Mouse (Mus musculus) CH12.LX (cell line): Measurements from ENCODE around the gene Fbxo22. TPM values are rescaled to one million over a fixed set of nuclear protein-coding genes. Genes with fewer than 3 reads are reported as not detected.

ENCODE experiments used
- DNase-seq: peaks from one replicate; pipeline ENCODE4 v3.0.0-alpha.2; 2013; ENCODE audit errors: extremely low read depth
- H3K27ac ChIP-seq: 2 replicates; pipeline ENCODE4 v1.5.1; 2012; ENCODE audit warnings: low read depth, mild to moderate bottlenecking, control low read depth, moderate library complexity; ENCODE audit not compliant: insufficient read depth
- H3K27me3 ChIP-seq: replicated peaks from 2 replicates; pipeline ENCODE3; 2012; ENCODE audit warnings: inconsistent platforms
- H3K36me3 ChIP-seq, 2 experiments: replicated peaks in 1 of 2; 2 replicates each; pipeline versions ENCODE3 to v1.6.1; 2012; ENCODE audit warnings: inconsistent platforms in 1 of 2, low read length in 1 of 2, mild to moderate bottlenecking in 1 of 2, mixed read lengths in 1 of 2, moderate library complexity in 1 of 2; ENCODE audit not compliant: control insufficient read depth in 1 of 2, insufficient read depth in 1 of 2
- H3K4me1 ChIP-seq, 2 experiments: 2 replicates each; pipeline ENCODE4 v1.6.1; 2012; ENCODE audit warnings: inconsistent platforms in 1 of 2, moderate library complexity in 1 of 2; ENCODE audit not compliant: insufficient read depth in 2 of 2, control insufficient read depth in 1 of 2
- H3K4me2 ChIP-seq: 2 replicates; pipeline ENCODE4 v1.6.1; 2012; ENCODE audit warnings: low read depth, mild to moderate bottlenecking, control low read depth; ENCODE audit not compliant: poor library complexity, insufficient read depth, severe bottlenecking
- H3K4me3 ChIP-seq, 3 experiments: fragments of 150-350 bp in 1 of 3; sonication (generic) in 1 of 3; replicated peaks in 1 of 3; 2 replicates each; pipeline versions ENCODE3 to v1.5.1; 2011 to 2012; ENCODE audit warnings: low read depth in 2 of 3, low read length in 2 of 3, mild to moderate bottlenecking in 2 of 3, moderate library complexity in 2 of 3, control low read depth in 1 of 3, improper control_type of control experiment in 1 of 3, inconsistent platforms in 1 of 3, mixed read lengths in 1 of 3; ENCODE audit not compliant: poor library complexity in 1 of 3
- H3K79me2 ChIP-seq: replicated peaks from 2 replicates; pipeline ENCODE4 v1.6.1; 2012; ENCODE audit warnings: mild to moderate bottlenecking, moderate library complexity; ENCODE audit not compliant: control insufficient read depth, poor library complexity, insufficient read depth, severe bottlenecking; ENCODE audit errors: extremely low read depth
- H3K9ac ChIP-seq: 2 replicates; pipeline ENCODE4 v1.6.1; 2012; ENCODE audit warnings: low read depth, mild to moderate bottlenecking, control low read depth, moderate library complexity; ENCODE audit not compliant: insufficient read depth
- H3K9me3 ChIP-seq: replicated peaks from 2 replicates; pipeline ENCODE3; 2012; ENCODE audit warnings: low read length, inconsistent platforms, mixed read lengths
- CTCF ChIP-seq, 2 experiments: IDR thresholded peaks in 1 of 2; conservative IDR thresholded peaks in 1 of 2; 2 replicates each; pipeline ENCODE4 v1.5.1; 2011 to 2012; ENCODE audit warnings: low read depth in 2 of 2, low read length in 2 of 2, improper control_type of control experiment in 1 of 2, inconsistent platforms in 1 of 2, mild to moderate bottlenecking in 1 of 2, moderate library complexity in 1 of 2
- E2F4 ChIP-seq: IDR thresholded peaks from 2 replicates; pipeline ENCODE4 v1.6.1; 2011; ENCODE audit warnings: low read depth, low read length, improper control_type of control experiment; ENCODE audit not compliant: insufficient replicate concordance
- ETS1 ChIP-seq: conservative IDR thresholded peaks from 2 replicates; pipeline ENCODE4 v1.6.1; 2012; ENCODE audit warnings: low read depth, mild to moderate bottlenecking, inconsistent platforms, low read length, improper control_type of control experiment, moderate library complexity
- GABPA ChIP-seq: IDR thresholded peaks from 2 replicates; pipeline ENCODE4 v1.6.1; 2012; ENCODE audit warnings: low read depth, low read length, improper control_type of control experiment, inconsistent platforms; ENCODE audit not compliant: insufficient replicate concordance
- HCFC1 ChIP-seq: IDR thresholded peaks from 2 replicates; pipeline ENCODE4 v1.6.1; 2012; ENCODE audit warnings: low read depth, mild to moderate bottlenecking, inconsistent platforms, low read length, improper control_type of control experiment
- JUN ChIP-seq: IDR thresholded peaks from 2 replicates; pipeline ENCODE4 v1.6.1; 2011; ENCODE audit warnings: low read depth, mild to moderate bottlenecking, low read length, improper control_type of control experiment, moderate library complexity; ENCODE audit not compliant: insufficient read depth
- KAT2A ChIP-seq: IDR thresholded peaks from 2 replicates; pipeline ENCODE4 v1.6.1; 2012; ENCODE audit warnings: low read length, improper control_type of control experiment, inconsistent platforms; ENCODE audit not compliant: insufficient replicate concordance
- MAFK ChIP-seq: IDR thresholded peaks from 2 replicates; pipeline ENCODE4 v1.6.1; 2011; ENCODE audit warnings: low read length, improper control_type of control experiment; ENCODE audit not compliant: insufficient replicate concordance
- MAX ChIP-seq: IDR thresholded peaks from 2 replicates; pipeline ENCODE4 v1.6.1; 2011; ENCODE audit warnings: low read length, improper control_type of control experiment
- MEF2A ChIP-seq: IDR thresholded peaks from 2 replicates; pipeline ENCODE4 v1.6.1; 2014; ENCODE audit warnings: low read depth, mild to moderate bottlenecking, inconsistent platforms, low read length, improper control_type of control experiment, borderline replicate concordance
- MYC ChIP-seq: IDR thresholded peaks from 2 replicates; pipeline ENCODE4 v1.6.1; 2011; ENCODE audit warnings: low read depth, mild to moderate bottlenecking, improper control_type of control experiment, low read length
- NELFE ChIP-seq: IDR thresholded peaks from 2 replicates; pipeline ENCODE4 v1.6.1; 2011; ENCODE audit warnings: low read depth, low read length, improper control_type of control experiment
- NRF1 ChIP-seq: IDR thresholded peaks from 2 replicates; pipeline ENCODE4 v1.6.1; 2014; ENCODE audit warnings: low read depth, mild to moderate bottlenecking, inconsistent platforms, low read length, improper control_type of control experiment, moderate library complexity
- SIN3A ChIP-seq: IDR thresholded peaks from 2 replicates; pipeline ENCODE4 v1.6.1; 2012; ENCODE audit warnings: low read length, improper control_type of control experiment, inconsistent platforms
- TCF12 ChIP-seq: IDR thresholded peaks from 2 replicates; pipeline ENCODE4 v1.6.1; 2014; ENCODE audit warnings: low read depth, mild to moderate bottlenecking, inconsistent platforms, low read length, improper control_type of control experiment
- USF1 ChIP-seq: IDR thresholded peaks from 2 replicates; pipeline ENCODE4 v1.6.1; 2014; ENCODE audit warnings: low read depth, mild to moderate bottlenecking, inconsistent platforms, low read length, improper control_type of control experiment
- ZMIZ1 ChIP-seq: IDR thresholded peaks from 2 replicates; pipeline ENCODE4 v1.6.1; 2012; ENCODE audit warnings: low read depth, mild to moderate bottlenecking, inconsistent platforms, low read length, improper control_type of control experiment
- ZNF384 ChIP-seq: IDR thresholded peaks from 2 replicates; pipeline ENCODE4 v1.6.1; 2012; ENCODE audit warnings: low read depth, low read length, improper control_type of control experiment, inconsistent platforms
- dilution Hi-C: fragments of 300-500 bp; cut with MboI; formaldehyde crosslinking; loops from 2 replicates; pipeline ENCODE4 v1.14.3; 2020; ENCODE audit warnings: low sequenced_read_pairs; ENCODE audit not compliant: extremely low pct_unique_long_range_greater_than_20kb, extremely low pct_ligation_motif_present
- in situ Hi-C: fragments of 300-500 bp; cut with MboI; formaldehyde crosslinking; loops from 3 replicates; pipeline ENCODE4 v1.14.3; 2019; ENCODE audit warnings: low sequenced_read_pairs, low pct_ligation_motif_present, low pct_unique_long_range_greater_than_20kb, mixed read lengths
- polyA plus RNA-seq: library from polyadenylated mRNA; unstranded; fragments of >175 nt; gene quantifications from 2 replicates; pipeline ENCODE4 v1.2.1, GENCODE M21; 2012; ENCODE audit warnings: low read depth; ENCODE audit not compliant: insufficient read length
- total RNA-seq, 2 experiments: library from RNA; depleted of rRNA; stranded (reverse); fragments of 300-350 nt in 1 of 2; fragments of >200 nt in 1 of 2; gene quantifications; 2 replicates each; pipeline ENCODE4 v1.2.3; 2012 to 2014

Gene Fbxo22
- total and polyA plus RNA-seq, 3 experiments = 21.4 to 41.8 (median 38.5) TPM

- Histone ChIP-seq H3K9me3 (no peaks in the 10 kb centered on the region), H3K27ac (no peak overlapping the region), H3K4me2 (no peak overlapping the region), H3K9ac (no peak overlapping the region), H3K4me1 (no peaks in the 10 kb centered on the region), H3K36me3 (peaks cover 24 to 55% of the 10 kb centered on the region in 2 experiments), H3K4me3 (no peak overlapping the region), H3K27me3 (no peaks in the 10 kb centered on the region), H3K79me2 (no peaks in the 10 kb centered on the region)
- dilution Hi-C loops (no loop called here), in situ Hi-C loops (no loop called here)
- no peak for TF ChIP-seq NRF1
- no peak for TF ChIP-seq MAX
- no peak for TF ChIP-seq MEF2A
- TF ChIP-seq GABPA = no peak
- no peak for TF ChIP-seq SIN3A
- DNase-seq = no peak
Measured at GRCm38 (mm10) chr9:55226251-55226650, 17.5 kb downstream of the Fbxo22 start.

- Histone ChIP-seq H3K79me2 (no peaks in the 10 kb centered on the region), H3K36me3 (peaks cover 14 to 36% of the 10 kb centered on the region in 2 experiments), H3K4me2 (no peak overlapping the region), H3K27ac (no peak overlapping the region), H3K9me3 (no peaks in the 10 kb centered on the region), H3K27me3 (no peaks in the 10 kb centered on the region), H3K4me1 (no peaks in the 10 kb centered on the region), H3K9ac (no peak overlapping the region), H3K4me3 (no peak overlapping the region)
- no peak for DNase-seq
- TF ChIP-seq TCF12 (no peak), MAX (no peak), HCFC1 (no peak), USF1 (no peak), CTCF (conservative IDR thresholded peaks at IDR 0.05 in 1 of 2, IDR thresholded peaks at IDR 0.05 in 1 of 2; ENCODE audit: low read depth in 2 of 2, low read length in 2 of 2) (no peak), ZMIZ1 (no peak), ETS1 (no peak), NELFE (no peak), E2F4 (no peak), KAT2A (no peak), ZNF384 (no peak), MYC (no peak), MAFK (no peak), JUN (no peak)
- in situ Hi-C loops = no loop called here
- dilution Hi-C loops = no loop called here
Measured at GRCm38 (mm10) chr9:55228149-55228548, 19.4 kb downstream of the Fbxo22 start.
